Mouse (Mus musculus) stomach, embryonic 14.5 days (tissue): ENCODE data around the gene Dll3. TPM values are rescaled to one million over a fixed set of nuclear protein-coding genes. Genes with fewer than 3 reads are reported as not detected.
A peak's percentile ranks its signal among the peaks of the same experiment; 100 is the strongest.

ENCODE experiments used
- ATAC-seq: fragments of 200-750 bp; cut with Nextera tagmentation; 2 replicates; pipeline ENCODE4 v1.8.0; 2017; ENCODE audit warnings: low read depth, moderate TSS enrichment; ENCODE audit not compliant: insufficient number of reproducible peaks, insufficient read depth, low FRiP score
- H3K27ac ChIP-seq: fragments of 300-500 bp; sonication (generic); 2 replicates; pipeline ENCODE4 v1.5.1; 2014; ENCODE audit warnings: mild to moderate bottlenecking, low read length, moderate library complexity, mixed read lengths
- H3K27me3 ChIP-seq: fragments of 300-500 bp; sonication (generic); 2 replicates; pipeline ENCODE4 v1.6.1; 2014; ENCODE audit warnings: low read length, control low read depth, mixed read lengths; ENCODE audit not compliant: control insufficient read depth, insufficient read depth
- H3K36me3 ChIP-seq: fragments of 300-500 bp; sonication (generic); 2 replicates; pipeline ENCODE4 v1.6.1; 2014; ENCODE audit warnings: mild to moderate bottlenecking, control low read depth, low read length, moderate library complexity, mixed read lengths; ENCODE audit not compliant: control insufficient read depth, insufficient read depth
- H3K4me1 ChIP-seq: fragments of 300-500 bp; sonication (generic); 2 replicates; pipeline ENCODE4 v1.6.1; 2014; ENCODE audit warnings: low read length, control low read depth, mixed read lengths; ENCODE audit not compliant: control insufficient read depth, insufficient read depth
- H3K4me2 ChIP-seq: fragments of 300-500 bp; sonication (generic); replicated peaks from 2 replicates; pipeline ENCODE4 v1.6.1; 2014; ENCODE audit warnings: low read depth, low read length, control low read depth
- H3K4me3 ChIP-seq: fragments of 300-500 bp; sonication (generic); 2 replicates; pipeline ENCODE4 v1.5.1; 2014; ENCODE audit warnings: low read depth, low read length, control low read depth
- H3K9ac ChIP-seq: fragments of 300-500 bp; sonication (generic); replicated peaks from 2 replicates; pipeline ENCODE4 v1.6.1; 2014; ENCODE audit warnings: low read depth, mild to moderate bottlenecking, control low read depth, low read length, moderate library complexity, mixed read lengths
- H3K9me3 ChIP-seq: fragments of 300-500 bp; sonication (generic); 2 replicates; pipeline ENCODE4 v1.6.1; 2016; ENCODE audit warnings: low read depth, low read length, control low read depth; ENCODE audit not compliant: control insufficient read depth
- WGBS: fragments of 180-500 bp; shearing (Covaris S2); extraction: QIAGEN DNeasy Blood & Tissue Kit; methylation state at CpG from one replicate; pipeline ENCODE4 v1.1.7; 2014; 5-methylcytosine and 5-hydroxymethylcytosine counted together
- polyA plus RNA-seq: library from polyadenylated mRNA; unstranded; fragments of >200 nt; fragmentation: Nextera tagmentation; extraction: Ambion mirVana; gene quantifications from 2 replicates; pipeline ENCODE4 v1.2.1, GENCODE M21; 2014

Dll3 gene
- polyA plus RNA-seq, 1 experiment from 2014 or later, result 3.8 TPM

DNA sequence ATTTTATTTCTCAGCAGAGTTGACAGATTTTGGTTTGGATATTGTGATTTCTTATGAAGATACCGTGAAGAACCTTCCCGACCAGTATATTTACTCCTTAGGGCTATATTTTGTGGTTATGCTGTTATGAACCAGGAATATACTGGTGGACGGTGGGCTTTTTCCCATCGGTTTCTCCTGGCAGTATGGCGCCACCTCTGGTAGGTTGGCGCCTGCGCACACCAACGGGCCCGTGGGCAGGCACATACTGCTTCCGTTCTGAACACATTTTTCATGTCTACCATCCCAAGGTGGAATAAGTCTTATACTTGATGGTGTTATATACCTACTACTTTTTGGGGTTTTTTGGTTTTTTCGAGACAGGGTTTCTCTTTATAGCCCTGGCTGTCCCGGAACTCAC lies 32.7 kb downstream of the Dll3 start:
- no peaks in the 10 kb centered on the region for H3K4me1 ChIP-seq
- no peak overlapping the region for H3K27ac ChIP-seq
- H3K9ac ChIP-seq, result no peak overlapping the region
- no peak overlapping the region for H3K4me2 ChIP-seq
- H3K27me3 ChIP-seq, result no peaks in the 10 kb centered on the region
- no peaks in the 10 kb centered on the region; the same call in 1 of the 2 replicates for H3K36me3 ChIP-seq
- H3K9me3 ChIP-seq, result no peaks in the 10 kb centered on the region
- WGBS, result 94% methylated on average over 12 of the region's 12 CpGs
- H3K4me3 ChIP-seq, result no peak overlapping the region
- no peak for ATAC-seq

DNA sequence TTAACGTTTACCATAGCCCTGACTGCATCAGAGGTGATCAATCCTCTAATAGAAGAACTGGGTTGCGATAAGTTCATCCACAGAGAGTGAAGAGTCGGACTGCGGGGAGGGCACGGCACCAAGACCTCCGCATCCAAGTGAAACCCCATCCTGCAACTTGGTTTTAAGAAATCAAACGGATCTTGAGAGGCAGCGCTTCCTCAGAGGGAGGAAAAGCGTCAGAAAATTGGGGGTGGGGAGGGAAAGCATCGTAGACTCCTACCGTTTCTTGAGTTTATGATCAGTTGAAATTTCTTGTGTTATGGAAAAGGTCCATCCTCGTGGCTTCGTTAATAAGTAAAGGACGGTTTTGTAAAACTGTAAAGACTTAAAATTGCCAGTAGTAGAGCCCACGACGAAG lies 33.5 kb downstream of the Dll3 start:
- 26% methylated on average over 16 of the region's 16 CpGs for WGBS
- Histone ChIP-seq H3K4me1 (no peaks in the 10 kb centered on the region), H3K27ac (peak overlapping the region; percentile 82), H3K9me3 (no peaks in the 10 kb centered on the region), H3K27me3 (no peaks in the 10 kb centered on the region), H3K36me3 (no peaks in the 10 kb centered on the region; the same call in 1 of the 2 replicates), H3K4me3 (peak overlapping the region; percentile 80), H3K4me2 (peak overlapping the region; percentile 55), H3K9ac (peak overlapping the region; percentile 99)
- no peak for ATAC-seq

GRCm38 (mm10) chr7:28268042-28268531 lies 34.0 kb downstream of the Dll3 start:
- Histone ChIP-seq H3K27me3 (no peaks in the 10 kb centered on the region), H3K36me3 (no peaks in the 10 kb centered on the region; the same call in 1 of the 2 replicates), H3K4me2 (peak overlapping the region; percentile 55), H3K9me3 (no peaks in the 10 kb centered on the region), H3K27ac (peak overlapping the region; percentile 82), H3K4me1 (no peaks in the 10 kb centered on the region), H3K9ac (peak overlapping the region; percentile 99), H3K4me3 (peak overlapping the region; percentile 80)
- peak; percentile 66; the same call in 1 of the 2 replicates for ATAC-seq
- WGBS, result under 1% methylated on average over 43 of the region's 62 CpGs

- peak within 1 kb of the TSS; percentile 82 for H3K27ac ChIP-seq
- no peaks in the 10 kb centered on the region for H3K9me3 ChIP-seq
- H3K4me2 ChIP-seq, result peak within 1 kb of the TSS; percentile 55
- ATAC-seq, result peak; percentile 91
- H3K4me3 ChIP-seq, result peak within 1 kb of the TSS; percentile 80
- H3K9ac ChIP-seq, result peak within 1 kb of the TSS; percentile 99
- H3K27me3 ChIP-seq, result no peaks in the 10 kb centered on the region
- H3K4me1 ChIP-seq, result no peaks in the 10 kb centered on the region
- no peaks in the 10 kb centered on the region; the same call in 1 of the 2 replicates for H3K36me3 ChIP-seq
- 6% methylated on average over 57 of the region's 57 CpGs for WGBS
Observed at GRCm38 (mm10) chr7:28267129-28268041, 34.7 kb downstream of the Dll3 start, which contains the start of gene Eid2. Gene Eid2 (plus strand): TSS chr7:28267881.

GRCm38 (mm10) chr7:28265391-28265790 lies 36.6 kb downstream of the Dll3 start:
- ATAC-seq, result no peak
- Histone ChIP-seq H3K9ac (no peak overlapping the region), H3K4me2 (no peak overlapping the region), H3K9me3 (no peaks in the 10 kb centered on the region), H3K27ac (no peak overlapping the region), H3K27me3 (no peaks in the 10 kb centered on the region), H3K4me3 (no peak overlapping the region), H3K36me3 (no peaks in the 10 kb centered on the region; the same call in 1 of the 2 replicates), H3K4me1 (no peaks in the 10 kb centered on the region)
- WGBS, result 90% methylated on average over 13 of the region's 13 CpGs

DNA sequence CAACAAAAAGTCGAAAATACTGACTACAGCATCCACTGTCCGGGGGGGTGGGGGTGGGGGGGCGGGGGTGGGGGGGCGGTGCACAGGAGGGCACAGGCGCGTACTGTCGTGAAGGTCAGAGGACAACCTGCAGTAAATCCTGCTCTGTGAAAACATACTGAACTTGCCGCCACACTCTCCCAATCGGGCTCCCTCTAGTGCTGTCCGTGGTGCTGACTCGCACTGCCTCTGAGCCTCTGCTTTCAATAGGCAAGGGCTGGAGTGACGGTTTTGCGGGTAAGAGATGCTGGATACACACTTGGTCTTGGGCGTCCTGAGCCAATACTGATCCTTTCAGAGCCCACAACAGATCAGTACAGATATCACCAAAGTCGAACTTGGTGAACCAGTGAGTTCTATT lies 38.3 kb downstream of the Dll3 start:
- 4% methylated on average over 14 of the region's 15 CpGs for WGBS
- H3K27me3 ChIP-seq, result no peaks in the 10 kb centered on the region
- no peak overlapping the region for H3K4me3 ChIP-seq
- H3K4me1 ChIP-seq, result no peaks in the 10 kb centered on the region
- no peak overlapping the region for H3K4me2 ChIP-seq
- ATAC-seq, result no peak
- no peaks in the 10 kb centered on the region for H3K36me3 ChIP-seq
- no peak overlapping the region for H3K27ac ChIP-seq
- no peak overlapping the region for H3K9ac ChIP-seq
- H3K9me3 ChIP-seq, result no peaks in the 10 kb centered on the region

- Histone ChIP-seq H3K4me2 (no peak overlapping the region), H3K36me3 (no peaks in the 10 kb centered on the region), H3K4me1 (no peaks in the 10 kb centered on the region), H3K9ac (no peak overlapping the region), H3K9me3 (no peaks in the 10 kb centered on the region), H3K27me3 (no peaks in the 10 kb centered on the region), H3K4me3 (no peak overlapping the region), H3K27ac (no peak overlapping the region)
- no peak for ATAC-seq
- WGBS, result 41% methylated on average over 5 of the region's 5 CpGs
Observed at GRCm38 (mm10) chr7:28262861-28263260, 39.2 kb downstream of the Dll3 start.

DNA sequence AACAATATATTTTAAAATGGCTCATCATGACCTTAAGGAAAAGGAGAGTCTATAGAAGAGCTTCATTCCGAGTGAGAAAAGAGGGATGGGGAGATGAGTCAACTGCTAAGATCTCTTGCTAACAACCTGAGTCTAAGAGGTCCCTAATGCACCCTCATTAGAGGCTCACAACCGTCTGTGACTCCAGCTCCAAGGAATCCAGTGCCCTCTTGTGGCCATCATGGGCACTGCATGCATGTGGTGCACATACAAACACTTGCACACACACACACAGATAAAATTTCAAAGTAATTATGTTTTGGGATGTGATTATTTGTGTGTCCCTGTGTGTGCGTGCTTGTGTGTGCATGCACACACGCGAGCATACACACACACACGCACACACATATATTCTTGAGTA lies 46.6 kb downstream of the Dll3 start:
- H3K9ac ChIP-seq, result no peak overlapping the region
- no peaks in the 10 kb centered on the region for H3K4me1 ChIP-seq
- no peak for ATAC-seq
- no peaks in the 10 kb centered on the region for H3K36me3 ChIP-seq
- 84% methylated on average over 6 of the region's 6 CpGs for WGBS
- no peak overlapping the region for H3K4me2 ChIP-seq
- no peaks in the 10 kb centered on the region; the same call in 1 of the 2 replicates for H3K9me3 ChIP-seq
- no peaks in the 10 kb centered on the region for H3K27me3 ChIP-seq
- no peak overlapping the region for H3K4me3 ChIP-seq
- H3K27ac ChIP-seq, result no peak overlapping the region
